Mouse (Mus musculus) MEL (cell line): Measurements from ENCODE around the gene Fer.

Source experiments
- CTCF ChIP-seq, 3 experiments: IDR thresholded peaks in 2 of 3; conservative IDR thresholded peaks in 1 of 3; 2 replicates each; pipeline ENCODE4 v1.5.1; 2011 to 2012; ENCODE audit warnings: low read length in 3 of 3, low read depth in 2 of 3, mild to moderate bottlenecking in 2 of 3, improper control_type of control experiment in 1 of 3, inconsistent platforms in 1 of 3, mixed read lengths in 1 of 3, moderate library complexity in 1 of 3; ENCODE audit not compliant: control insufficient read depth in 1 of 3, insufficient read depth in 1 of 3, poor library complexity in 1 of 3, severe bottlenecking in 1 of 3
- GATA1 ChIP-seq: IDR thresholded peaks from 2 replicates; pipeline ENCODE4 v1.6.1; 2011; ENCODE audit warnings: low read depth, low read length, improper control_type of control experiment
- MYC ChIP-seq: IDR thresholded peaks from 2 replicates; pipeline ENCODE4 v1.6.1; 2011; ENCODE audit warnings: low read depth, mild to moderate bottlenecking, low read length, improper control_type of control experiment, moderate library complexity
- RAD21 ChIP-seq: IDR thresholded peaks from 2 replicates; pipeline ENCODE4 v1.6.1; 2011; ENCODE audit warnings: mild to moderate bottlenecking, low read depth, low read length, improper control_type of control experiment
- TAL1 ChIP-seq: IDR thresholded peaks from 2 replicates; pipeline ENCODE4 v1.6.1; 2012; ENCODE audit warnings: mild to moderate bottlenecking, inconsistent platforms, low read length, moderate library complexity, mixed read lengths
- ZMIZ1 ChIP-seq: IDR thresholded peaks from 2 replicates; pipeline ENCODE4 v1.6.1; 2012; ENCODE audit warnings: low read depth, mild to moderate bottlenecking, inconsistent platforms, low read length, improper control_type of control experiment, moderate library complexity

- no peak for TF ChIP-seq ZMIZ1
- no peak for TF ChIP-seq MYC
- no peak for TF ChIP-seq CTCF (IDR thresholded peaks at IDR 0.05 in 2 of 3, conservative IDR thresholded peaks at IDR 0.05 in 1 of 3; ENCODE audit: control insufficient read depth in 1 of 3, insufficient read depth in 1 of 3, low read depth in 2 of 3, low read length in 3 of 3, poor library complexity in 1 of 3, severe bottlenecking in 1 of 3)
- no peak for TF ChIP-seq TAL1
- no peak for TF ChIP-seq GATA1
- no peak for TF ChIP-seq RAD21
Measured at GRCm38 (mm10) chr17:64050911-64051310, 188.0 kb downstream of the Fer start.
